Mouse (Mus musculus) testis, adult 2 months (tissue): ENCODE measurements at regions not wholly inside any gene's neighbourhood (a gene's known extent, or its start where the extent isn't known, plus 50 kb on each side); places are given as distances from the start of the nearest gene placed in this dataset.

ENCODE experiments used
- H3K27ac ChIP-seq: fragments of 200-500 bp; 2 replicates; pipeline ENCODE4 v1.5.1; 2012; ENCODE audit warnings: low read depth, low read length; ENCODE audit not compliant: control insufficient read depth, insufficient read depth
- H3K27me3 ChIP-seq: fragments of 200-500 bp; 2 replicates; pipeline ENCODE4 v1.6.1; 2012; ENCODE audit warnings: mild to moderate bottlenecking, low read length, moderate library complexity; ENCODE audit not compliant: control insufficient read depth, insufficient read depth
- H3K36me3 ChIP-seq: fragments of 200-500 bp; 2 replicates; pipeline ENCODE4 v1.6.1; 2012; ENCODE audit warnings: mild to moderate bottlenecking, low read length; ENCODE audit not compliant: control insufficient read depth, insufficient read depth
- H3K4me1 ChIP-seq: fragments of 200-500 bp; 2 replicates; pipeline ENCODE4 v1.6.1; 2012; ENCODE audit warnings: low read length; ENCODE audit not compliant: control insufficient read depth, insufficient read depth
- H3K4me3 ChIP-seq: fragments of 200-500 bp; 2 replicates; pipeline ENCODE4 v1.5.1; 2012; ENCODE audit warnings: low read depth, mild to moderate bottlenecking, low read length, moderate library complexity, mixed read lengths; ENCODE audit not compliant: control insufficient read depth
- CTCF ChIP-seq: fragments of 200-500 bp; IDR thresholded peaks from 2 replicates; pipeline ENCODE4 v1.5.1; 2012; ENCODE audit warnings: low read depth, mild to moderate bottlenecking, inconsistent platforms, low read length, moderate library complexity; ENCODE audit not compliant: control insufficient read depth, insufficient read depth, insufficient replicate concordance
- POLR2A ChIP-seq: fragments of 200-500 bp; IDR thresholded peaks from 2 replicates; pipeline ENCODE4 v1.6.1; 2012; ENCODE audit warnings: low read depth, mild to moderate bottlenecking, inconsistent platforms, low read length, moderate library complexity; ENCODE audit not compliant: control insufficient read depth

DNA sequence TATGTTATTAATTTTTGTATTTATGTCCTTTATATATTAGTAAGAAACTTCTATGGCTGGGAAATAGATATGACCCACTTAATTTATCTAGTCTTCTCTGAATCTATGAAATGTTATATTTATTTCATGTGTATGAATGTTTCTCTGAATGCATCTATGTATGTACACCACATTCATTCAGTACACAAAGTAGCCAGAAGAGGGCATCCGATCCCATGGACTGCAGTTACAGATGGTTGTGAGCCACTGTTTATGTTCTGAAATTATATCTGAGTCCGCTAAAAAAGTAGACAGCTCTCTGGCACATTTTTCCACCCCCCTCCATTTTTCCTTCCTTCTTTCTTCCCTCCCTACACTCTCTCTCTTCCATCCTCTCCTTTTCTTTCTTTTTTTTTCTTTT, 557.8 kb upstream of the Arpp21 start:
- no peaks in the 10 kb centered on the region for H3K27me3 ChIP-seq
- no peaks in the 10 kb centered on the region for H3K36me3 ChIP-seq
- no peak overlapping the region for H3K27ac ChIP-seq
- no peak overlapping the region for H3K4me3 ChIP-seq
- no peak for TF ChIP-seq CTCF
- TF ChIP-seq POLR2A, result no peak
- H3K4me1 ChIP-seq, result no peaks in the 10 kb centered on the region

DNA sequence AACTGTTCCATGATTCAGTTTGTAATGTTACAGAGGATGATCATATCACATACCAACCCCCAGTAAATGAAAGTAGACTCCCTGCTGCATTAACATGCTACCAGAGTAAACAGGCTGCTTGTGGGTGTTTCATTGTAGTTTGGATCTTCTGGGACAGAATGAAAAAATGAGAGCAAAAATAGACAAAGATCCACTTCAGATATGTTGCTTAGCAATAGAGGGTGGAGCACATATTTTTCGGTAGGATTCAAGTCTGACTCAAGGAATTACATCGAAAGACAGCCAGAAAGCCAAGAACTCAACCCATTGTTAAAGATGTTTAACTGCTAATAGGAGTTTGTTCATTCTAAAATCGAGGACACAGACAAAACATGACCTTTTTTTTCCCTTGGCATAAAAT, 536.2 kb upstream of the Arpp21 start:
- TF ChIP-seq POLR2A (no peak), CTCF (no peak)
- Histone ChIP-seq H3K4me3 (no peak overlapping the region), H3K36me3 (no peaks in the 10 kb centered on the region), H3K27me3 (no peaks in the 10 kb centered on the region), H3K4me1 (no peaks in the 10 kb centered on the region), H3K27ac (no peak overlapping the region)

DNA sequence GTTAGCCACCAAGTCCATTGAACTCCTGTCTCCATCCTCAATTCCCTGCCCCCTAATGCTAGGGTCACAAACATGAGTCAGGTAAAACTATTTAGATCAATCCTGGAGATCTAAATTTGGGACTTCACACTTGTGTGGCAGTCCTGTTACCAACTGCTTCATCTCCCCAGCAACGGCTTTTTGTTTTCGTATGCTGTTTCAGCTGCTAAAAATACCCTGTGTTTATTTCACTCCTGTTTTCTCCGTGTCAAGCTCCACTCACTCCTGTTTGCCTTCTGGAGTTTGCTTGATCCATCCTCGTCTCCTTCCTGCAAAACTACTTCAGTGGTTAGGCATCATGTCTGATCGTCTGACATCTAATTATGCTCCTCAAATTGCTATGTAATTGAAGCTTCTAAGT, 508.9 kb upstream of the Arpp21 start:
- TF ChIP-seq CTCF (no peak), POLR2A (no peak)
- Histone ChIP-seq H3K4me3 (no peak overlapping the region), H3K27me3 (no peaks in the 10 kb centered on the region), H3K27ac (no peak overlapping the region), H3K36me3 (no peaks in the 10 kb centered on the region), H3K4me1 (no peaks in the 10 kb centered on the region)

DNA sequence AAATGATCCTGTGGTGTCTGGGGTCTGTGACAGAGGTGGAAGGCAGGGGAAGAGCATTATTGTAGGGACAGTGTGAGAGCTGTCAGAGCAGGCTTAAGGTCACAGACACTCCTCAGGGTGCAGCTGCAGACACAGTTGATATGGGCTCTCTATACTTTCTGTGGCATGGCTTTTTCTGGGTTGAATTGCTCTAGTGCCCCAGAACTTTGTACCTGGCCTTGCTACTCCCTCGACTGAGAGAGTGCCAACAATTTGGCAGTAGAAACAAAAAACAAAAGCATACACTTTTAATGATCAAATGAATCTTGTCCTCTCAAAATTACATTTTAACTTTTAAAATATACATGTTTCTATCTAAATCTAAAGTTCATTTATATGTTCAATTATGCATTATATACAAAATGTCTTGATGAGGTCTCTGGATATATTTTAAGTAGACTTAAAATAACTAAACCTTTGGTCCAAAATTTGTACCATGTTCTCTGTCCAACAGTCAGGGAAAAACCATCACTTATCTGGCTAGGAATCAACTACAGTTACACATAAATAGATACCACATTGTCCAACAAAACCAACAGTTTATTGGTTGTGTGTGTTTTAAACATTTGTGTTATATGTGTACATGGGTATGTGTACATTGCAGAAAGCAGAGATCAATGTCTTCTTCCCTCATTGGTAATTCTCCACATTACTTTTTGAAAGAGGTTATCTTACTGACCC, 508.3 kb upstream of the Arpp21 start:
- H3K27ac ChIP-seq, result no peak overlapping the region

DNA sequence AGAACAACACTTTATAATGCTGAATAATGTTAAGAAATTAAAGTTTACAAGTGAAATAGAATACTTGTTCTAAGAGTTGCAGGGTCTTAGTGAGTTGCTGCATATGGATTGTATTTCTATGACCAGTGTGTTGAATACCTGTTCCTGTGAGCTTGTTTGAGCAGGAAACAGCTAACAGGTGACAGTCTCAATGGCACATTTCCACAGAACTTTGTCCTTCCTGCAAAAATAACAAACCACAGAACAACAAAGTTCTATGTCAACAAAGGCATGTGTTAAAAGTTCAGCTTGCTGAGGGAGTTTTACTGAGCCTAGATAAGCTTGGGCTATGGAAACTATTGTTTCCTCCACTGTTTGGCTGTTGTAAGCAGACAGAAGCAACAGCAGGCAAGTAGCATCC, 500.0 kb upstream of the Arpp21 start:
- Histone ChIP-seq H3K27ac (no peak overlapping the region), H3K4me3 (no peak overlapping the region), H3K36me3 (no peaks in the 10 kb centered on the region), H3K27me3 (no peaks in the 10 kb centered on the region), H3K4me1 (no peaks in the 10 kb centered on the region)
- TF ChIP-seq CTCF, result no peak
- TF ChIP-seq POLR2A, result no peak

More for the DNA sequence above, 508.3 kb upstream of the Arpp21 start:
- Histone ChIP-seq H3K4me3 (no peak overlapping the region), H3K36me3 (no peaks in the 10 kb centered on the region), H3K4me1 (no peaks in the 10 kb centered on the region), H3K27me3 (no peaks in the 10 kb centered on the region)
- TF ChIP-seq CTCF (no peak), POLR2A (no peak)

DNA sequence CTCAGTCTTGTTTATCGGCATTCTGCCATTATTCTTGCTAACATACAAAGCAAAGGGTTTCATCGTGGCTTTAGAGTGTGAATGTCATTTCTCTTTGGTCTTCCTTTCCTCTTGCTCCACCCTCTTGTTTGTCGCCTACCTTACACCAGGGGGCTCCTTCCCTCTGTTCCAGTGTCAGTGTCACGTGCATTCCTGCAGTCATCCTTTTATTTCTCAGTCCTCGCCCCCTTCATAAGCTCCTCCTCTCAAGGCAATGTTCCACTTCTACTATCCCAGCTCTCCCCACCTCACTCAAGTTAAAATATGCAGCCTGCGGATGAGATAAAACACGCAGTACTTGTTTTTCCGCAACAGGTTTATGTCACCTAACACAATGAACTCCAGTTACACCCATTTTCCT, 489.8 kb upstream of the Arpp21 start:
- no peak overlapping the region for H3K4me3 ChIP-seq
- no peaks in the 10 kb centered on the region for H3K27me3 ChIP-seq
- H3K27ac ChIP-seq, result no peak overlapping the region
- no peaks in the 10 kb centered on the region for H3K4me1 ChIP-seq
- H3K36me3 ChIP-seq, result no peaks in the 10 kb centered on the region
- no peak for TF ChIP-seq POLR2A
- TF ChIP-seq CTCF, result no peak

DNA sequence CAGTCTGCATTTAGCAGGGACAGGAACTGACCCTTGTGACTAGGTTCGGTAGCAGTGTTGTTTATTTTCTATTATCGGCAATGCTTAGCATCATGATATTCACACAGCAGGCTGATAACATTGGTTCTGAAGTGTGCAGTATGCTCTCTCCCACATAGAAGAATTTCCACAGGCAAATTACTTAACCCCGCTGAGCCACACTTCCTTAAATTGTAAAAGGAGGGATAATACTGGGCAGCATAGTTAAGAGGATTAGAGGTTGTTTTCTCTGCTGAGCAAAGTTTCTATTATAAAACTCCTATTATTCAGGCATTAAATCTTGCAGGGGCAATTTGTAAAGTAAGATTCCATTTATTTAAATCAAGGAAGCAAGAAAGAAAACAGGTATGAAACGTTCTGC, 489.4 kb upstream of the Arpp21 start:
- no peaks in the 10 kb centered on the region for H3K27me3 ChIP-seq
- H3K4me1 ChIP-seq, result no peaks in the 10 kb centered on the region
- TF ChIP-seq POLR2A (no peak), CTCF (no peak)
- H3K36me3 ChIP-seq, result no peaks in the 10 kb centered on the region
- no peak overlapping the region for H3K4me3 ChIP-seq
- H3K27ac ChIP-seq, result no peak overlapping the region
